Mouse (Mus musculus) liver, postnatal 0 days (tissue): ENCODE data around the gene Usp29. TPM values are rescaled to one million over a fixed set of nuclear protein-coding genes. Genes with fewer than 3 reads are reported as not detected.

ENCODE experiments used
- ATAC-seq: fragments of 200-750 bp; cut with Nextera tagmentation; 2 replicates; pipeline ENCODE4 v1.8.0; 2017; ENCODE audit warnings: mild to moderate bottlenecking, moderate library complexity
- DNase-seq: peaks from one replicate; pipeline ENCODE4 v3.0.0-alpha.2; 2016
- H3K27ac ChIP-seq: fragments of 300-500 bp; sonication (generic); 2 replicates; pipeline ENCODE4 v1.5.1; 2014; ENCODE audit warnings: antibody characterized with exemption, moderate library complexity, mild to moderate bottlenecking, low read depth
- H3K27me3 ChIP-seq: fragments of 300-500 bp; sonication (generic); 2 replicates; pipeline ENCODE4 v1.6.1; 2014; ENCODE audit warnings: low read length, control low read depth, mixed read lengths; ENCODE audit not compliant: insufficient read depth
- H3K36me3 ChIP-seq: fragments of 300-500 bp; sonication (generic); replicated peaks from 2 replicates; pipeline ENCODE4 v1.6.1; 2014; ENCODE audit warnings: mild to moderate bottlenecking, control low read depth, low read length, moderate library complexity, mixed read lengths; ENCODE audit not compliant: insufficient read depth
- H3K4me1 ChIP-seq: fragments of 300-500 bp; sonication (generic); 2 replicates; pipeline ENCODE4 v1.6.1; 2014; ENCODE audit warnings: antibody characterized with exemption, mild to moderate bottlenecking, control low read depth; ENCODE audit not compliant: insufficient read depth
- H3K4me2 ChIP-seq: fragments of 300-500 bp; sonication (generic); 2 replicates; pipeline ENCODE4 v1.6.1; 2014; ENCODE audit warnings: low read depth, mild to moderate bottlenecking, low read length, moderate library complexity, mixed read lengths
- H3K4me3 ChIP-seq: fragments of 300-500 bp; sonication (generic); 2 replicates; pipeline ENCODE4 v1.5.1; 2014; ENCODE audit warnings: low read depth, low read length
- H3K9ac ChIP-seq: fragments of 300-500 bp; sonication (generic); replicated peaks from 2 replicates; pipeline ENCODE4 v1.6.1; 2014; ENCODE audit warnings: mild to moderate bottlenecking, moderate library complexity
- H3K9me3 ChIP-seq: fragments of 300-500 bp; sonication (generic); 2 replicates; pipeline ENCODE4 v1.6.1; 2016; ENCODE audit warnings: mild to moderate bottlenecking, control low read depth, low read length, mixed read lengths
- CTCF ChIP-seq: sonication (generic); IDR thresholded peaks from 2 replicates; pipeline ENCODE4 v1.5.1; 2016; ENCODE audit warnings: antibody characterized with exemption, low read depth
- EP300 ChIP-seq: IDR thresholded peaks from 2 replicates; pipeline ENCODE4 v1.6.1; 2016; ENCODE audit warnings: antibody characterized with exemption, low read depth, mild to moderate bottlenecking
- WGBS: fragments of 180-500 bp; shearing (Covaris S2); extraction: QIAGEN DNeasy Blood & Tissue Kit; methylation state at CpG from one replicate; pipeline ENCODE4 v1.1.7; 2014; ENCODE audit not compliant: insufficient replicate concordance; 5-methylcytosine and 5-hydroxymethylcytosine counted together
- polyA plus RNA-seq: library from polyadenylated mRNA; unstranded; fragments of >200 nt; fragmentation: Nextera tagmentation; extraction: Ambion mirVana; gene quantifications from 2 replicates; pipeline ENCODE4 v1.2.1, GENCODE M21; 2015

Usp29 gene
- polyA plus RNA-seq, 1 experiment from 2014 or later, result 1.5 TPM

GRCm38 (mm10) chr7:6787000-6787399 is 56.6 kb downstream of the Usp29 start:
- H3K36me3 ChIP-seq, result no peaks in the 10 kb centered on the region
- no peaks in the 10 kb centered on the region for H3K9me3 ChIP-seq
- no peak for ATAC-seq
- no peak for DNase-seq
- WGBS, result 55% methylated on average over 2 of the region's 2 CpGs
- no peak overlapping the region for H3K4me3 ChIP-seq
- peaks cover 3% of the 10 kb centered on the region; the same call in 1 of the 2 replicates for H3K4me1 ChIP-seq
- H3K4me2 ChIP-seq, result no peak overlapping the region
- H3K27ac ChIP-seq, result no peak overlapping the region
- H3K27me3 ChIP-seq, result no peaks in the 10 kb centered on the region
- TF ChIP-seq CTCF, result no peak
- no peak for TF ChIP-seq EP300
- no peak overlapping the region for H3K9ac ChIP-seq

GRCm38 (mm10) chr7:6788101-6788500 is 57.7 kb downstream of the Usp29 start:
- DNase-seq (no peak), ATAC-seq (no peak)
- Histone ChIP-seq H3K36me3 (no peaks in the 10 kb centered on the region), H3K9ac (no peak overlapping the region), H3K4me3 (no peak overlapping the region), H3K9me3 (no peaks in the 10 kb centered on the region), H3K27me3 (no peaks in the 10 kb centered on the region), H3K4me1 (peaks cover 3% of the 10 kb centered on the region; the same call in 1 of the 2 replicates), H3K4me2 (no peak overlapping the region), H3K27ac (no peak overlapping the region)
- TF ChIP-seq EP300 (no peak), CTCF (no peak)
- WGBS, result 81% methylated on average over 2 of the region's 2 CpGs

GRCm38 (mm10) chr7:6791286-6792065 is 61.1 kb downstream of the Usp29 start:
- no peaks in the 10 kb centered on the region for H3K9me3 ChIP-seq
- TF ChIP-seq CTCF (no peak), EP300 (no peak)
- ATAC-seq (no peak), DNase-seq (no peak)
- no peak overlapping the region for H3K9ac ChIP-seq
- H3K36me3 ChIP-seq, result no peaks in the 10 kb centered on the region
- H3K27me3 ChIP-seq, result no peaks in the 10 kb centered on the region
- H3K4me2 ChIP-seq, result no peak overlapping the region
- H3K4me1 ChIP-seq, result no peaks in the 10 kb centered on the region
- 78% methylated on average over 9 of the region's 9 CpGs for WGBS
- H3K27ac ChIP-seq, result no peak overlapping the region
- no peak overlapping the region for H3K4me3 ChIP-seq

GRCm38 (mm10) chr7:6793240-6793639 is 62.9 kb downstream of the Usp29 start:
- Histone ChIP-seq H3K4me3 (no peak overlapping the region), H3K9me3 (no peaks in the 10 kb centered on the region), H3K4me1 (no peaks in the 10 kb centered on the region), H3K27me3 (no peaks in the 10 kb centered on the region), H3K9ac (no peak overlapping the region), H3K4me2 (no peak overlapping the region), H3K27ac (no peak overlapping the region), H3K36me3 (no peaks in the 10 kb centered on the region)
- WGBS, result 82% methylated on average over 6 of the region's 6 CpGs
- ATAC-seq, result no peak
- TF ChIP-seq CTCF (no peak), EP300 (no peak)
- no peak for DNase-seq

- DNase-seq (no peak), ATAC-seq (no peak)
- Histone ChIP-seq H3K4me2 (no peak overlapping the region), H3K9me3 (no peaks in the 10 kb centered on the region), H3K36me3 (no peaks in the 10 kb centered on the region), H3K9ac (no peak overlapping the region), H3K4me1 (no peaks in the 10 kb centered on the region), H3K27me3 (no peaks in the 10 kb centered on the region), H3K4me3 (no peak overlapping the region), H3K27ac (no peak overlapping the region)
- 82% methylated on average over 3 of the region's 3 CpGs for WGBS
- no peak for TF ChIP-seq CTCF
- no peak for TF ChIP-seq EP300
Measured at GRCm38 (mm10) chr7:6793811-6794210, 63.4 kb downstream of the Usp29 start.

GRCm38 (mm10) chr7:6797408-6797807 is 67.0 kb downstream of the Usp29 start:
- H3K27me3 ChIP-seq, result no peaks in the 10 kb centered on the region
- H3K9me3 ChIP-seq, result no peaks in the 10 kb centered on the region
- peaks cover 9% of the 10 kb centered on the region; the same call in 1 of the 2 replicates for H3K4me1 ChIP-seq
- no peak for TF ChIP-seq CTCF
- TF ChIP-seq EP300, result no peak
- ATAC-seq (no peak), DNase-seq (no peak)
- no peak overlapping the region for H3K9ac ChIP-seq
- H3K36me3 ChIP-seq, result no peaks in the 10 kb centered on the region
- H3K27ac ChIP-seq, result no peak overlapping the region
- H3K4me2 ChIP-seq, result no peak overlapping the region
- no peak overlapping the region for H3K4me3 ChIP-seq
- 60% methylated on average over 2 of the region's 2 CpGs for WGBS
